Comparison of ENCODE assay signal across 8 mouse cellular contexts in genomic region chr19:44107661-44108521, GRCm38 (mm10). TPM values are rescaled to one million over a fixed set of nuclear protein-coding genes. Genes with fewer than 3 reads are reported as not detected.
A peak's percentile ranks its signal among the peaks of the same experiment; 100 is the strongest.
DNase-seq lines count a peak whose midpoint lies in the region; ATAC-seq lines count a peak whose summit lies in the region.

No protein-coding gene starts in this region.

- 30% methylated on average over 22 of the region's 22 CpGs for WGBS in hindbrain, embryonic 13.5 days
- 30% methylated on average over 22 of the region's 22 CpGs for WGBS in midbrain, embryonic 12.5 days

- peak overlapping the region; percentile 94 for H3K9ac ChIP-seq in hindbrain, embryonic 13.5 days
- H3K9ac ChIP-seq in midbrain, embryonic 12.5 days (replicated peaks): peak overlapping the region; percentile 68

- peak overlapping the region; percentile 56 for H3K27ac ChIP-seq in hindbrain, embryonic 13.5 days
- peak overlapping the region; percentile 52 for H3K27ac ChIP-seq in midbrain, embryonic 12.5 days (replicated peaks)

- peaks cover 33% of the 10 kb centered on the region for H3K36me3 ChIP-seq in hindbrain, embryonic 13.5 days
- peaks cover 30% of the 10 kb centered on the region for H3K36me3 ChIP-seq in midbrain, embryonic 12.5 days

- ATAC-seq in hindbrain, embryonic 13.5 days (ENCODE audit: low FRiP score): peak; percentile 51
- peak; percentile 57 for ATAC-seq in midbrain, embryonic 12.5 days (ENCODE audit: low FRiP score, low read depth)

- H3K4me3 ChIP-seq in hindbrain, embryonic 13.5 days: peak overlapping the region; percentile 91
- H3K4me3 ChIP-seq in midbrain, embryonic 12.5 days: peak overlapping the region; percentile 92

- peak overlapping the region; percentile 81 for H3K4me2 ChIP-seq in hindbrain, embryonic 13.5 days
- H3K4me2 ChIP-seq in midbrain, embryonic 12.5 days (replicated peaks): peak overlapping the region; percentile 90

- peak; percentile 15 for DNase-seq in frontal cortex, postnatal 36 days (ENCODE audit: low spot score in 2 of 2)
- DNase-seq in frontal cortex, postnatal 10 days (ENCODE audit: low spot score in 2 of 2): no peak
- peak; percentile 13 for DNase-seq in thymus, postnatal 14 days
- no peak for DNase-seq in thymus, adult 18-20 months
- no peak for DNase-seq in retina, postnatal 1 day
- no peak for DNase-seq in layer of hippocampus, postnatal 25 days (ENCODE audit: extremely low spot score in 1 of 2, low spot score in 1 of 2)

- H3K9me3 ChIP-seq in hindbrain, embryonic 13.5 days: no peaks in the 10 kb centered on the region
- no peaks in the 10 kb centered on the region for H3K9me3 ChIP-seq in midbrain, embryonic 12.5 days

- peaks cover 31% of the 10 kb centered on the region for H3K4me1 ChIP-seq in hindbrain, embryonic 13.5 days (replicated peaks)
- H3K4me1 ChIP-seq in midbrain, embryonic 12.5 days: peaks cover 22% of the 10 kb centered on the region

- H3K27me3 ChIP-seq in hindbrain, embryonic 13.5 days: no peaks in the 10 kb centered on the region
- no peaks in the 10 kb centered on the region for H3K27me3 ChIP-seq in midbrain, embryonic 12.5 days

RNA-seq across cellular contexts. Expression of gene Chuk, which starts 0.6 kb away (rescaled TPM):
- 65.7 and 67.5 TPM in 2 replicates for polyA plus RNA-seq in hindbrain, embryonic 13.5 days (2015; fragmentation: Nextera tagmentation; extraction: Ambion mirVana)
- polyA plus RNA-seq in midbrain, embryonic 12.5 days (2016; fragmentation: Nextera tagmentation; extraction: Ambion mirVana): 65.8 and 66.9 TPM in 2 replicates
- 10 to 100 TPM; 32.2 to 49.4 TPM for total RNA-seq in layer of hippocampus, postnatal 25 days (2021)

RNA-seq across cellular contexts. Expression of gene Cwf19l1, which starts 27.8 kb away (rescaled TPM):
- polyA plus RNA-seq in hindbrain, embryonic 13.5 days (2015; fragmentation: Nextera tagmentation; extraction: Ambion mirVana): 31.4 and 32.3 TPM in 2 replicates
- polyA plus RNA-seq in midbrain, embryonic 12.5 days (2016; fragmentation: Nextera tagmentation; extraction: Ambion mirVana): 40.1 and 41.7 TPM in 2 replicates
- 10 to 100 TPM; 16.6 to 18.9 TPM for total RNA-seq in layer of hippocampus, postnatal 25 days (2021)

RNA-seq across cellular contexts. Expression of gene Erlin1, which starts 38.3 kb away (rescaled TPM):
- 18.4 and 20.1 TPM in 2 replicates for polyA plus RNA-seq in hindbrain, embryonic 13.5 days (2015; fragmentation: Nextera tagmentation; extraction: Ambion mirVana)
- 22.0 and 23.6 TPM in 2 replicates for polyA plus RNA-seq in midbrain, embryonic 12.5 days (2016; fragmentation: Nextera tagmentation; extraction: Ambion mirVana)
- 10 to 100 TPM; 17.6 to 19.7 TPM for total RNA-seq in layer of hippocampus, postnatal 25 days (2021)

RNA-seq across cellular contexts. Expression of gene Bloc1s2, which starts 38.4 kb away (rescaled TPM):
- polyA plus RNA-seq in hindbrain, embryonic 13.5 days (2015; fragmentation: Nextera tagmentation; extraction: Ambion mirVana): 167 and 169 TPM in 2 replicates
- 116 and 120 TPM in 2 replicates for polyA plus RNA-seq in midbrain, embryonic 12.5 days (2016; fragmentation: Nextera tagmentation; extraction: Ambion mirVana)
- total RNA-seq in layer of hippocampus, postnatal 25 days (2021): 10 to 100 TPM; 60.2 to 62.3 TPM

Comparison
In these comparisons a context has a peak if more than half of its experiments do, and no peak if none do; other contexts are left out.
1. DNase-seq: peak in frontal cortex, postnatal 36 days (2 of 2) and thymus, postnatal 14 days (single experiment); none in frontal cortex, postnatal 10 days (0 of 2), thymus, adult 18-20 months (0 of 2), retina, postnatal 1 day (single experiment) and layer of hippocampus, postnatal 25 days (0 of 2).